Mouse (Mus musculus) WW6 (cell line): Measurements from ENCODE around the gene Ccdc136.
"Not testable (repeated sequence)": the region's sequence is repeated elsewhere in the genome, so short reads cannot be mapped to it uniquely, and the experiment has no call there.

ENCODE experiments used
- DNase-seq: peaks from one replicate; pipeline ENCODE4 v3.0.0-alpha.2; 2013; ENCODE audit warnings: low read depth, low spot score

Gene Ccdc136

DNA sequence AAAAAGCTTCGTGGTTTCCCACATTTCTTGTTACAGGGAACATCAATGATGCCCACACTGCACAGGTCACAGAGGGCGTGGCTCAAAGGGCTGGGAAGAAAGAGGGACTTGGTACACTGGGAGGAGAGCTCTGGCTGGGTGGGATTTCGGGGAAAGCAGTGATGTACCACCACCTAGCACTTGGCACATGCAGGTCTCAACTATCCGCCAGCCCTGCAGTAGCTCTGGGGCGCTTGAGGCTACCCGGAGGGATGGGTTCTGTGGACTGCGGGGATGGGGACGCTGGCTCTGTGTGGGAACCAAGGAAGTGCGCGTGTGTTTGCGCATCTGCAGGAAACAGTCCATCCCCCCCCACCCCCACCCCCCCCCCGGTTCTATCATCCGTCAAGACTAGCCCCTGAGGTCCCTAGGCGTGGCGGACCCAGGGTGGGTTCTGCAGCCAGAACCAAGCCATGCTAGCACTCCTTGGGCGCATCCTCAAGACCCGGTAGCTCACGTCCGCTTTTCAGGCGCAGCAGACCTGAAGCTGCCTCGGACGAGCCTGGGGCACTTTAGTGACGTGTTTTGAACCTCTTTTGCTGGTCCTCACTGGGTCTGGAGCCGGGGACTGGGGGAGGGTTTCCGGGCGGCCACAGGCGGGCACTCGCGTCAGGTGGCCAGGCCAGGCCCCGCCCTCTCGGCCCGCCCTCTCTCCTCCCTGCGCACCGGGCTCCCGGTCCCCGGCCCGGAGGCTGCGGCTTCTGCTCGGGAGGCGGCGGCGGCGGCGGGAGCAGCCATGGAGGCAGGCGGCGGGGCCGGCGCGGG is at the start of gene Ccdc136:
TSS of gene Ccdc136 (plus strand) at position 400 of the 804 bp plus-strand sequence.
- no peak for DNase-seq

DNA sequence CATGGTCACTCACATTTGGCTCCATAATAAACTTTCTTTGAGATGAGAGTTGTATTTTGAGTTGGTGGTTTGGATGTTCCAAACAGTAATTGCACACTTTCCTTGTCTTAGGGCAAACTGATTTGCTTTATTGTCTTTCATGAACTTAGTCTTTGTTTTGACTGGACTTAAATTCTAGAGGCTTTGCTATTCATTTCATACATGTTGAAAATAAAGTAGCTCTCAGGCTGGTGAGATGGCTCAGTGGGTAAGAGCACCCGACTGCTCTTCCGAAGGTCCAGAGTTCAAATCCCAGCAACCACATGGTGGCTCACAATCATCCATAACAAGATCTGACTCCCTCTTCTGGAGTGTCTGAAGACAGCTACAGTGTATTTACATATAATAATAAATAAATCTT is 49.6 kb upstream of the Ccdc136 start:
- not testable (repeated sequence) for DNase-seq

- DNase-seq = no peak
Observed at GRCm38 (mm10) chr6:29347189-29347588, 48.9 kb upstream of the Ccdc136 start.

- peak; percentile 94 for DNase-seq
Observed at GRCm38 (mm10) chr6:29347665-29348370, 48.3 kb upstream of the Ccdc136 start, which contains the start of gene Calu. Gene Calu (plus strand): TSS chr6:29348069.

DNA sequence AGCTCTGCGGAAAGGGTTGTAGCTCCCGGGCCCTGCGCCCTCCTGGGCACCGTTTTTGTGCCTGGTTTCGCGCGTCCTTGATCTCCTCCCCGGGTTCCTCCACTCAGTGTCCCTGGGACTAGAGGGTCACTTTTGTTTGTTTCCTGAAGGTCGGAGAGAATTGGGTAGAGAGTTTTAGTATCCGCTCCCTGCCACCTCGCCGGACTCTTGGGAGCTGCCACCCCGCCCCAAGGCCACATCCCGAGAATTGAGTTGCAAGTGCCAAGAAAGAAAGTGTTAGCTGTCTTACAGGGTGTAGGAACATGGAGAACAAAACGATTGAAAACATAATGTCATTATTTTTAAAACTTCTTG is 47.8 kb upstream of the Ccdc136 start:
- no peak for DNase-seq

DNA sequence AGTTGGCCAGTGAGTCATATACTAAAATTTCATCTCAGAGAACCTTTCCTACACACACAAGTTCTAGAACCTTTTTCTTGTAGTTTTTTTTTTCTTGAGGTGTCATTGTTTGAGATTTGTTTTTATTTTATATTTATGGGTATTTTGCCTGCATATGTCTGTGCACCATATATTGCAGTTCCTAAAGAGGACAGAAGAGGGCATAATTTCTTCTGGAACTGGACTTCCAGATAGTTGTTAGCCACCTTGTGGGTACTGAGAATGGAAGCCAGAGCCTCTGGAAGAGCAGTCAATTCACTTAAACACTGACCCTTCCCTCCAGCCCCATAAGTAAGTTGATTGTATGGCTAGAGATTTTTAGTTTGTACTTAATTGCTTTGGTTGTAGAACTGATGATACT is 44.5 kb upstream of the Ccdc136 start:
- DNase-seq = no peak

GRCm38 (mm10) chr6:29352816-29353215 is 43.3 kb upstream of the Ccdc136 start:
- no peak for DNase-seq

DNA sequence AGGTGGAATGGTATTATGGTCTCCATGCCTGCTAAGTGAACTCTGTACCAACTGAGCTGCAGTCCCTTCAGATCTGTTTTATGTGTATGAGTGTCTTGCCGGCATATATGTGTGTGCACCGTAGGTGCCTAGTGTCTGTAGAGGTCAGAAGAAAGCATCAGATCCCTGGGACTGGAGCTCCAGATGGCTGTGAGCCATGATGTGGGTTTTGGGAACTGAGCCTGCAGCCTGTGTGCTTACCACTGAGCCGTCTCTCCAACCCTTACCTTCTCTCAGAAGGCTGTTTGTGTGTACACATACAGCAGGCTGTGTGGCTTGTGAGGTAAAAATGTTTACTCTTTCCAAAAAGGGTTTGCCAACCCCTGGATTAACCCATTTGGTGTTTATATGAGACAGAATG is 36.7 kb upstream of the Ccdc136 start:
- DNase-seq = no peak

DNA sequence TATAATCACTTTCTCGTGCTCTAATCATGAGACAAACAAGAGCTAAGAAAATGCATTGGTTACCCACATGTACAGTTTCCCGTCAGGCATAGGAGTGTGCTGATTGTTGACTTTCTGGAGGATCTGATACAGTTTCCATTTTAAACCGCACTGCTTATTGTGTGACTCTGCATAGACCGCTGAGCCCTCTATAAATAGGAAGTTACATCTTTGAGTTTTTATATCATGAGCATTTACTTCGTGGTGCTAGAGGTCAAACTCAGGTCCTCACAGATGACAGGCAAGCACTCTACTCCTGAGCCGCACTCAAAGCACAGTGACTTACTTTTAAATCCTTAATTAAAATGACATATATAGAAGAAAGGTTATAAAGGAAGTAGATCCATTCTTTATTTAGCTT is 35.9 kb upstream of the Ccdc136 start:
- DNase-seq = no peak

DNA sequence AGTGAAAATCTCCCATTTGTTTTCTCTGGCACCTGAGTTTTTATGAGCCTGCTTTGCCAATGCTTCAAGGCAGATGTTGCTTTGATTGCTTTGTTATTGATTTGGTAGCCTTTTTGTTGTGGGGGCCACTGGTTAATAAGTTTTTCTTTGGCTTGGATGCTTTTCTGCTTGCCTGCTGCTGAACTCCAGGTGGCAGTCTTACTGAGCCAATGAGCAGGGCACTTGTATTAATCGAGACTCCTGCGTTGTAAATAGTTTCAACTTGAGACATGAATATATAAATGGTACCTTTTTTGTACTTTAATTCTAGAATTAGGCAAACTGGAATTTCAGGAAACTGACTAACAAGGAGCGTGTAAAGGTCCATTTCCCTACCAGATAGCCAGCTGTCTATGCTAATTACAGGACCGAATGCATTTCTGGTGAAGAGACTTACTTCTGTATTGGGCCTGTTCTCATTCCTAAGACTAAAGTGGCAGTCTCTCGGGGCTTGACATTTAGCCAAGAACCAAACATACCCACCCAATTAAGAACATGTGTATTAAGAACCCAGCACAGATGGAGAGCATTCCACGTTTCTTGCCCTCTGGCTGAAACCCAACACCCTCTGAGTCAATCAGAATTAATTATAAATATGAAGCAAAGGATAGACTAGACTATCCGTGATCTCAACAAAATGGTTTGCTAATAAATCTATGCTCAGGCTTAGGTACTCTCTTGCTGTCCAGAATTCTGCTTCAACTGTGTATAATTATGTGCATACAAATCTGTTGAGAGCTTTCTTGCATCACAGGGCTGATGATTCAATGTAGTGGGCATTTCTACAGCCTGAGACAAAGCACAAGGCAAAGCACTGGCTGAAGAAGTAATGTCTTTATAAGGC is 33.6 kb upstream of the Ccdc136 start:
- DNase-seq = no peak

DNA sequence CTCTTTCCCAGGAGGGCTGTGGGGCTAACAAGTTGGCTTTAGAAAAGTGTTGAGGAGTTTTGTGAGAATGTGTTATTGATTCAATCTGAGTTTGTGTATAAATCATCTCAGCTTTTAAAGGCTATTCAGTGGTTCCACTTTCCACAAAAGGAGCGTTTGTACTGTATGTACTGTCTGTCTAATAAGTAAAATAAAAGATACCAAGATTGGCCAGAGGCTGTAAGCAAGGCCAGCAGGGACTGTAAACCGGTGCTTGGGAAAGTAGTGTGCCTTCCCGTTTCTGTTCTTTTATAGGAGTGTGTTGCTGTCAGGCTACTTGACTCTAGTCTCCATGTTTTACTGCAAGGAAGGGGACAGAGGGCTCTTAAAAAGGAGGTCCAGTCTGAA is 33.0 kb upstream of the Ccdc136 start:
- no peak for DNase-seq

- no peak for DNase-seq
Observed at GRCm38 (mm10) chr6:29365277-29365676, 30.8 kb upstream of the Ccdc136 start.

GRCm38 (mm10) chr6:29377386-29377785 is 18.7 kb upstream of the Ccdc136 start:
- no peak for DNase-seq

DNA sequence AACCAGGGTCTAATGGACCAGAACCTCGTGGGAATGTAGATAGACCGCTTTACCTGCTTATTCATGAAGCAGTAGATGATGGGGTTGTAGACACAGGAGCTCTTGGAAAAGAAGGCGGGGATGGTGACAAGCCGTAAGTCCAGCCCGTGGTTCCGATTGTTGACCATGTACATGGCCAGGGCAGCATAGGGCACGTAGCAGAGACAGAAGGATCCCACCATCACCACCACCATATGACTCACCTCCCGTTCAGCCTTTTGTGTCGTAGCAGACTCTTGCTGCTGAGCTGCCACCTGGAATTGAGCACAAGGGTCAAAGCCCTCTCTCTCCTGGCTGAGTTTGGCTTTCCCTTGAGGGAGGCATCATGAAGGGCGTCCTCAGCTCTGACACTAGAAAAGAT is 17.4 kb upstream of the Ccdc136 start:
- no peak for DNase-seq

GRCm38 (mm10) chr6:29379954-29380353 is 16.2 kb upstream of the Ccdc136 start:
- no peak for DNase-seq

DNA sequence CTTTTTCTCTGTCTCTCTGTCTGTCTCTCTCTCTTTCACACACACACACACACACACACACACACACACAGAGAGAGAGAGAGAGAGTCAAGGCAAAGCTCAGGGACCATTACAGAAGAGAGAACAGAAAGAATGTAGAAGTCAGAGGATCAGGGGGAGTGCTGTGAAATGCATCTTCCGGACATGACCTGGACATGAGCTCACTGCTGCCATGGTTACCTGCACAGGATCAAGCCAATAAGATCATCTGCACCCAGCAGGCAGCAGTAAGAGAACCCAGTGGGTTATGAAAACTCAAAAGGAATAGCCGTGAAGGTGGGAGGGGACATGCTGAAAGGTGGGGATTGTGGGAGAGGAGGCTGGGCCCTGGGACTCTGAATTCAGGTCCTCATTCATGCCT is 13.7 kb upstream of the Ccdc136 start:
- DNase-seq = no peak

DNA sequence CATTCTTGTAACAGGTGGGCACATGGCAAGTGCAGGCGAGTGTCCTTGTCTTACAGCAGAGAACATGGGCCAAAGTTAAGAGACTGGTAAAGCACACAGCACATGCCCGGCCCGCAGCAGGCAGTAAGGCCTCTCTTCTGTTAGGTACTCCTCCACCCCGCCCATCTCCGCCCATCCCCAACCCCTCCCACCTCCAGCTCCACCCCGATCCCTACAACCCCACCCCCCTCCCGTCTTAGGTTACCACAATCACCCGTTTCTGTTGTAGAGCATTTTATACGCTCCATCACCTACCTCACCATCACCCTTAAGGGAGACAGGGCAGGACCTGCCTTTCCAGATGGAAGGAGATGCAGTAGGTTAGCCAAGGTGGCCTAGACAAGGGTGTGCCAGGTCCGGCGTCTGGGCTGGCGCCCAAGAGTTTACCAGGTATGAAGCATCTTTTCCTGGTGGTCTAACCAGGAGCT is 8.0 kb upstream of the Ccdc136 start, which contains the start of gene Opn1sw:
TSS of gene Opn1sw (minus strand) at position 417 of the 467 bp plus-strand sequence.
- DNase-seq = no peak

DNA sequence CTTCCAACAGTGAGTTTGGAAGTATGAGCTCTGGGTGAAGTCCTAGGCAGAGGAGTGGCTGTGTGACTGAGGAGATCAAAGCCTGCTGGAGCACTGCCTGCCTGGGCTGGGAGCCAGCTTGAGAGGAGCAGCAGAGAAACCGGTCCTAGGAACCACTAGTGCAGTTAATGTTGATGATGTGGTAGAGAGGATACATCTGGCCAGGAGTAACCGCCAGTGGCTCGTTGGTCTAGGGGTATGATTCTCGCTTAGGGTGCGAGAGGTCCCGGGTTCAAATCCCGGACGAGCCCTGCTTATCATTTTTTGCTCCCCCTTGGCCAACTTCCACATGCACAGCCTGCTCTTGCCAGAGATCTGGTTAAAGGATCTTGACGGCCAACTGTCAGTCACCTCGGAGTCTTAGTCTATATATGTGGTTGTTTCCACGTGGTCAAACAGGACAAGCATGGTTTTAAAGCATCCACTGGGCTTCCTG is 7.5 kb upstream of the Ccdc136 start:
- DNase-seq = no peak

GRCm38 (mm10) chr6:29389425-29389824 is 6.7 kb upstream of the Ccdc136 start:
- DNase-seq = no peak

- DNase-seq = not testable (repeated sequence)
Observed at GRCm38 (mm10) chr6:29390500-29390899, 5.6 kb upstream of the Ccdc136 start.

DNA sequence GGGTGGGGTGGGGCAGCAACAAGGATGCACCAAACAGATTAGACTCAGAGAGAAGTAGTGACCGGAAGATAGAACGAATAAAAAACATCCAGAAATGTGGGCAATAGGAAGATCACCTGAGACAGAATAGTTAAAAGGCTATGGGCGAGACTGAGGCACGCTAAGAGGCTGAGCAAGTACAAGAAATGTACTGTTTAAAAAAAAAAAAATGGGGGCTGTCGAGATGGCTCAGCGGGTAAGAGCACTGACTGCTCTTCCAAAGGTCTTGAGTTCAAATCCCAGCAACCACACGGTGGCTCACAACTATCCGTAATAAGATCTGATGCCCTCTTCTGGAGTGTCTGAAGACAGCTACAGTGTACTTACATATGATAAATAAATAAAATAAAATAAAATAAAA is 4.9 kb upstream of the Ccdc136 start:
- DNase-seq = not testable (repeated sequence)

GRCm38 (mm10) chr6:29391802-29392201 is 4.3 kb upstream of the Ccdc136 start:
- DNase-seq = no peak
